24 mouse cellular contexts compared by ENCODE assay signal in the genomic region with DNA sequence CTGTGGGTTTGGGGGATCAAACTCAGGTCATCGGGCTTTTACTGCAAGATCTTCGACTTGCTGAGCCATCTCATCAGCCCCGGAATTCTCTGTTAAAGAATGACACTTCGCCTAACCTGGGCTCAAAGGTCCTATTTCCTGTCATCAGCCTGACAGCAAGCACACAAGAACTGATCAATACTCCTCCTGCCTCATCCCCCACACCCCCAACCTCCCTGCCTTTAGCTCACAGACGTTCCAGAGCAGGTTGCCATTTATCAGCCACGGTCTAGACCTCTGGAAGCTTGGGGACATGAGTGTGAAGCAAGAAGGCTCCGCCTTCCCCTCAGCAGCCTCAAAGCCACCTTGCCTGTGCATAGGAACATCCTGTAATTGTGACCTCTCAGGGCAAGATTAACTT. TPM values are rescaled to one million over a fixed set of nuclear protein-coding genes. Genes with fewer than 3 reads are reported as not detected.
"Had no signal": no experiment of that assay in that cellular context is flagged by ENCODE, and none has a peak within 500 bp of the region (broad histone marks: within the 10 kb centered on the region; RNA-seq: fewer than 3 reads in every experiment).

No protein-coding gene starts in this region.

- H3K36me3 ChIP-seq: hindbrain, embryonic 12.5 days; hindbrain, embryonic 15.5 days; kidney, embryonic 15.5 days; limb, embryonic 10.5 days; limb, embryonic 13.5 days; lung, embryonic 15.5 days; midbrain, embryonic 10.5 days; midbrain, embryonic 13.5 days; neural tube, embryonic 13.5 days had no signal

- DNase-seq: kidney, adult 2 months; kidney, postnatal 10 days; kidney, postnatal 36 days; lung, adult 18-20 months; lung, postnatal 10 days; lung, postnatal 36 days; right cerebral cortex, postnatal 25 days; thymus, postnatal 25 days had no signal

- H3K4me3 ChIP-seq: hindbrain, embryonic 12.5 days; hindbrain, embryonic 15.5 days; kidney, embryonic 15.5 days; limb, embryonic 10.5 days; limb, embryonic 13.5 days; lung, embryonic 15.5 days; megakaryocyte, embryonic 14.5 days; midbrain, embryonic 10.5 days; midbrain, embryonic 13.5 days; myocyte; neural tube, embryonic 13.5 days had no signal

- H3K27me3 ChIP-seq: hindbrain, embryonic 12.5 days; hindbrain, embryonic 15.5 days; kidney, embryonic 15.5 days; limb, embryonic 13.5 days; lung, embryonic 15.5 days; midbrain, embryonic 13.5 days; neural tube, embryonic 13.5 days had no signal

- H3K4me1 ChIP-seq: hindbrain, embryonic 12.5 days; hindbrain, embryonic 15.5 days; kidney, embryonic 15.5 days; limb, embryonic 10.5 days; limb, embryonic 13.5 days; lung, embryonic 15.5 days; megakaryocyte, embryonic 14.5 days; midbrain, embryonic 10.5 days; midbrain, embryonic 13.5 days; neural tube, embryonic 13.5 days had no signal

- ATAC-seq: midbrain, embryonic 13.5 days; midbrain, embryonic 16.5 days had no signal

- H3K9ac ChIP-seq: hindbrain, embryonic 12.5 days; hindbrain, embryonic 15.5 days; kidney, embryonic 15.5 days; limb, embryonic 13.5 days; lung, embryonic 15.5 days; midbrain, embryonic 13.5 days; neural tube, embryonic 13.5 days had no signal

- H3K4me2 ChIP-seq: hindbrain, embryonic 12.5 days; hindbrain, embryonic 15.5 days; kidney, embryonic 15.5 days; limb, embryonic 13.5 days; lung, embryonic 15.5 days; midbrain, embryonic 13.5 days; neural tube, embryonic 13.5 days had no signal

- H3K27ac ChIP-seq: hindbrain, embryonic 12.5 days; hindbrain, embryonic 15.5 days; kidney, embryonic 15.5 days; limb, embryonic 10.5 days; limb, embryonic 13.5 days; lung, embryonic 15.5 days; midbrain, embryonic 10.5 days; midbrain, embryonic 13.5 days; neural tube, embryonic 13.5 days had no signal

- H3K9me3 ChIP-seq: hindbrain, embryonic 12.5 days; hindbrain, embryonic 15.5 days; kidney, embryonic 15.5 days; limb, embryonic 10.5 days; limb, embryonic 13.5 days; lung, embryonic 15.5 days; megakaryocyte, embryonic 14.5 days; midbrain, embryonic 10.5 days; midbrain, embryonic 13.5 days; neural tube, embryonic 13.5 days had no signal

RNA-seq across cellular contexts. Expression of gene Mogat2, which starts 32.1 kb away (rescaled TPM):
- total RNA-seq: layer of hippocampus, postnatal 14 days; left cerebral cortex, postnatal 25 days; monocyte, adult 5-6 weeks; neutrophil, adult 5-6 weeks had no signal
